Mouse (Mus musculus) kidney, postnatal 14 days (tissue): Measurements from ENCODE around the gene Spen.

Source experiments
- DNase-seq: peaks from one replicate; pipeline ENCODE4 v3.0.0; 2022; ENCODE audit warnings: mixed read lengths

Spen gene

GRCm38 (mm10) chr4:141419398-141420191, 118.8 kb downstream of the Spen start:
- DNase-seq = peak; percentile 46
